Mouse (Mus musculus) liver, embryonic 14.5 days (tissue): Measurements from ENCODE around the gene Oat. TPM values are rescaled to one million over a fixed set of nuclear protein-coding genes. Genes with fewer than 3 reads are reported as not detected.
A peak's percentile ranks its signal among the peaks of the same experiment; 100 is the strongest.

ENCODE experiments used
- ATAC-seq: fragments of 200-750 bp; cut with Nextera tagmentation; 2 replicates; pipeline ENCODE4 v1.8.0; 2017; ENCODE audit warnings: moderate number of reproducible peaks, mild to moderate bottlenecking, moderate library complexity; ENCODE audit not compliant: insufficient read depth
- DNase-seq, 3 experiments: peaks; one replicate each; pipeline ENCODE4 v3.0.0-alpha.2; 2012 to 2013; ENCODE audit warnings: low read depth in 3 of 3, low spot score in 3 of 3
- H3K27ac ChIP-seq: fragments of 300-500 bp; sonication (generic); 2 replicates; pipeline ENCODE4 v1.5.1; 2014; ENCODE audit warnings: moderate library complexity, mild to moderate bottlenecking, control low read depth, inconsistent platforms
- H3K27me3 ChIP-seq: fragments of 300-500 bp; sonication (generic); 2 replicates; pipeline ENCODE4 v1.6.1; 2014; ENCODE audit warnings: mild to moderate bottlenecking, low read length, moderate library complexity; ENCODE audit not compliant: control insufficient read depth, insufficient read depth
- H3K36me3 ChIP-seq: fragments of 300-500 bp; sonication (generic); replicated peaks from 2 replicates; pipeline ENCODE4 v1.6.1; 2014; ENCODE audit warnings: low read depth; ENCODE audit not compliant: control insufficient read depth, insufficient read depth
- H3K4me1 ChIP-seq, 2 experiments: fragments of 200-500 bp in 1 of 2; fragments of 300-500 bp in 1 of 2; sonication (generic) in 1 of 2; replicated peaks; 2 replicates each; pipeline ENCODE4 v1.6.1; 2012 to 2014; ENCODE audit warnings: antibody characterized with exemption in 1 of 2, inconsistent platforms in 1 of 2, low read length in 1 of 2; ENCODE audit not compliant: control insufficient read depth in 2 of 2, insufficient read depth in 2 of 2
- H3K4me2 ChIP-seq: fragments of 300-500 bp; sonication (generic); 2 replicates; pipeline ENCODE4 v1.6.1; 2014; ENCODE audit warnings: low read depth, mild to moderate bottlenecking, control low read depth, moderate library complexity
- H3K4me3 ChIP-seq, 2 experiments: fragments of 200-500 bp in 1 of 2; fragments of 300-500 bp in 1 of 2; sonication (generic) in 1 of 2; 2 replicates each; pipeline ENCODE4 v1.5.1; 2012 to 2014; ENCODE audit warnings: low read depth in 2 of 2, low read length in 2 of 2, mild to moderate bottlenecking in 2 of 2, control low read depth in 1 of 2, inconsistent platforms in 1 of 2, moderate library complexity in 1 of 2; ENCODE audit not compliant: insufficient read depth in 1 of 2
- H3K9ac ChIP-seq: fragments of 300-500 bp; sonication (generic); replicated peaks from 2 replicates; pipeline ENCODE4 v1.6.1; 2014; ENCODE audit warnings: mild to moderate bottlenecking, control low read depth, moderate library complexity
- H3K9me3 ChIP-seq: fragments of 300-500 bp; sonication (generic); 2 replicates; pipeline ENCODE4 v1.6.1; 2016; ENCODE audit warnings: low read length, mixed read lengths; ENCODE audit not compliant: control insufficient read depth
- CTCF ChIP-seq: IDR thresholded peaks from 2 replicates; pipeline ENCODE4 v1.5.1; 2016; ENCODE audit warnings: antibody characterized with exemption, low read depth, control low read depth
- EP300 ChIP-seq: IDR thresholded peaks from 2 replicates; pipeline ENCODE4 v1.6.1; 2016; ENCODE audit warnings: antibody characterized with exemption, low read depth
- WGBS: fragments of 180-500 bp; shearing (Covaris S2); extraction: QIAGEN DNeasy Blood & Tissue Kit; methylation state at CpG from one replicate; pipeline ENCODE4 v1.1.7; 2014; ENCODE audit not compliant: insufficient replicate concordance; 5-methylcytosine and 5-hydroxymethylcytosine counted together
- polyA plus RNA-seq, 2 experiments: library from polyadenylated mRNA; depleted of rRNA in 1 of 2; stranded (reverse) in 1 of 2; unstranded in 1 of 2; fragments of >200 nt; fragmentation: Nextera tagmentation in 1 of 2; extraction: Ambion mirVana in 1 of 2; gene quantifications; 2 replicates each; pipeline versions ENCODE4 v1.2.1 to v1.2.3; 2012 to 2014

The Oat gene
- polyA plus RNA-seq, 2 experiments = 37.8 to 70.6 TPM

DNA sequence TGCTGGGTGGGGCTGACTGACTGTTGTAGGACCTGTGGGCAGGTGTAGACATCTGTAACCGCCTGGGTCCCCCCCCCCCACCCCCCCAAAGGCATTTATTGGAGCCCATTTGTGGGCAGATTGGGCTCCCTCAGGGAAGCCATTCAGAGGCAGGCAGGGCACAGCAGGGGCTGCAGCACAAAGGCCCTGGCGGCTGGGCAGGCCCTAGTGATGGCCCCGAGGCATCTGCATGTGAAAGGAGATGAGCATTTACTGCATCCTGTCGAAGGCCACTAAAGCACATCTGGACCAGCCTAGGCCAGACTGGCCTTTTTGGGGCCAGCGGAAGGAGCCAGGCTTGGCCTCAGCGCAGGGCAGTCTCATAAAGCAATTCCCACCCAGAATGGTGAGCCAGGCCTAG, 40.2 kb upstream of the Oat start:
- H3K27ac ChIP-seq = no peak overlapping the region
- ATAC-seq (no peak), DNase-seq (no peak)
- no peak overlapping the region for H3K4me3 ChIP-seq
- H3K9me3 ChIP-seq = no peaks in the 10 kb centered on the region
- H3K27me3 ChIP-seq = no peaks in the 10 kb centered on the region
- TF ChIP-seq CTCF (no peak), EP300 (no peak)
- no peak overlapping the region for H3K4me2 ChIP-seq
- H3K4me1 ChIP-seq = peaks cover 0 to 2% of the 10 kb centered on the region in 2 experiments; a peak in 2 of 4 replicates
- 74% methylated on average over 6 of the region's 6 CpGs for WGBS
- H3K9ac ChIP-seq = no peak overlapping the region
- H3K36me3 ChIP-seq = no peaks in the 10 kb centered on the region

GRCm38 (mm10) chr7:132615346-132615745, 39.1 kb upstream of the Oat start:
- Histone ChIP-seq H3K9ac (no peak overlapping the region), H3K36me3 (no peaks in the 10 kb centered on the region), H3K4me2 (no peak overlapping the region), H3K4me1 (peaks cover 4 to 6% of the 10 kb centered on the region in 2 experiments), H3K4me3 (no peak overlapping the region), H3K9me3 (no peaks in the 10 kb centered on the region), H3K27me3 (no peaks in the 10 kb centered on the region), H3K27ac (no peak overlapping the region)
- no peak for TF ChIP-seq EP300
- no peak for TF ChIP-seq CTCF
- DNase-seq (no peak), ATAC-seq (no peak)
- WGBS = 34% methylated on average over 3 of the region's 3 CpGs

- no peak for DNase-seq
- Histone ChIP-seq H3K27me3 (no peaks in the 10 kb centered on the region), H3K9ac (no peak overlapping the region), H3K4me2 (no peak overlapping the region), H3K9me3 (no peaks in the 10 kb centered on the region), H3K4me3 (no peak overlapping the region), H3K36me3 (no peaks in the 10 kb centered on the region), H3K27ac (no peak overlapping the region), H3K4me1 (peaks cover 7 to 11% of the 10 kb centered on the region in 2 experiments)
- ATAC-seq = no peak
- no peak for TF ChIP-seq CTCF
- no peak for TF ChIP-seq EP300
- WGBS = 70% methylated on average over 8 of the region's 8 CpGs
These were observed 35.3 kb upstream of the Oat start for GRCm38 (mm10) chr7:132611530-132611929.

- peak; percentile 93 for ATAC-seq
- peak; percentile 60 to 72 (median 63) for DNase-seq
- no peak within 1 kb of the TSS for H3K27ac ChIP-seq
- H3K4me2 ChIP-seq = peak within 1 kb of the TSS; percentile 90
- 6% methylated on average over 44 of the region's 44 CpGs for WGBS
- TF ChIP-seq CTCF (no peak), EP300 (0 out of 2 replicates have a peak, but pooled peaks have one; percentile 5)
- peaks cover 7 to 11% of the 10 kb centered on the region in 2 experiments for H3K4me1 ChIP-seq
- H3K9me3 ChIP-seq = no peaks in the 10 kb centered on the region
- H3K9ac ChIP-seq = peak within 1 kb of the TSS; percentile 56
- H3K4me3 ChIP-seq = peak within 1 kb of the TSS; percentile 70 to 71
- H3K36me3 ChIP-seq = no peaks in the 10 kb centered on the region
- H3K27me3 ChIP-seq = no peaks in the 10 kb centered on the region; the same call in 1 of the 2 replicates
These were observed 34.5 kb upstream of the Oat start, which contains the start of gene Lhpp for GRCm38 (mm10) chr7:132610468-132611318. Gene Lhpp (plus strand): TSS chr7:132610638.

GRCm38 (mm10) chr7:132608316-132609020, 32.3 kb upstream of the Oat start:
- H3K9me3 ChIP-seq = no peaks in the 10 kb centered on the region
- TF ChIP-seq EP300 (no peak), CTCF (no peak)
- ATAC-seq = no peak
- no peak overlapping the region for H3K27ac ChIP-seq
- H3K9ac ChIP-seq = no peak overlapping the region
- no peak for DNase-seq
- H3K4me3 ChIP-seq = no peak overlapping the region
- 73% methylated on average over 4 of the region's 4 CpGs for WGBS
- H3K4me1 ChIP-seq = peaks cover 7 to 11% of the 10 kb centered on the region in 2 experiments
- H3K27me3 ChIP-seq = peaks cover 5% of the 10 kb centered on the region
- no peak overlapping the region for H3K4me2 ChIP-seq
- H3K36me3 ChIP-seq = no peaks in the 10 kb centered on the region
